Mouse (Mus musculus): ENCODE measurements around the gene Acad10. TPM values are rescaled to one million over a fixed set of nuclear protein-coding genes. Genes with fewer than 3 reads are reported as not detected.
A peak's percentile ranks its signal among the peaks of the same experiment; 100 is the strongest.

The Acad10 gene
- total and polyA plus RNA-seq, 2 experiments from 2014 or later: 1.8 to 6.1 TPM

- WGBS: 76% methylated on average over 6 of the region's 6 CpGs
- ATAC-seq (ENCODE audit: insufficient read depth, low read depth): no peak
- H3K27me3 ChIP-seq (ENCODE audit: control insufficient read depth, insufficient read depth, low read length): no peaks in the 10 kb centered on the region; the same call in 1 of the 2 replicates
- no peak overlapping the region for H3K27ac ChIP-seq (ENCODE audit: low read depth)
- no peak overlapping the region for H3K4me2 ChIP-seq (ENCODE audit: low read depth, low read length)
- no peaks in the 10 kb centered on the region for H3K36me3 ChIP-seq (replicated peaks; ENCODE audit: control insufficient read depth, insufficient read depth, low read length)
- H3K9ac ChIP-seq (replicated peaks; ENCODE audit: low read depth, low read length): no peak overlapping the region
- peaks cover 18% of the 10 kb centered on the region for H3K4me1 ChIP-seq (ENCODE audit: control insufficient read depth, insufficient read depth)
- no peaks in the 10 kb centered on the region for H3K9me3 ChIP-seq (replicated peaks; ENCODE audit: control insufficient read depth, low read length)
- H3K4me3 ChIP-seq (ENCODE audit: low read depth, low read length): no peak overlapping the region
- no peak for TF ChIP-seq CTCF (IDR thresholded peaks at IDR 0.05; ENCODE audit: low read depth)
- TF ChIP-seq EP300 (IDR thresholded peaks at IDR 0.05; ENCODE audit: low read depth): no peak
- DNase-seq (ENCODE audit: low spot score): no peak
Measured at GRCm38 (mm10) chr5:121594714-121595313, 65.5 kb downstream of the Acad10 start.

DNA sequence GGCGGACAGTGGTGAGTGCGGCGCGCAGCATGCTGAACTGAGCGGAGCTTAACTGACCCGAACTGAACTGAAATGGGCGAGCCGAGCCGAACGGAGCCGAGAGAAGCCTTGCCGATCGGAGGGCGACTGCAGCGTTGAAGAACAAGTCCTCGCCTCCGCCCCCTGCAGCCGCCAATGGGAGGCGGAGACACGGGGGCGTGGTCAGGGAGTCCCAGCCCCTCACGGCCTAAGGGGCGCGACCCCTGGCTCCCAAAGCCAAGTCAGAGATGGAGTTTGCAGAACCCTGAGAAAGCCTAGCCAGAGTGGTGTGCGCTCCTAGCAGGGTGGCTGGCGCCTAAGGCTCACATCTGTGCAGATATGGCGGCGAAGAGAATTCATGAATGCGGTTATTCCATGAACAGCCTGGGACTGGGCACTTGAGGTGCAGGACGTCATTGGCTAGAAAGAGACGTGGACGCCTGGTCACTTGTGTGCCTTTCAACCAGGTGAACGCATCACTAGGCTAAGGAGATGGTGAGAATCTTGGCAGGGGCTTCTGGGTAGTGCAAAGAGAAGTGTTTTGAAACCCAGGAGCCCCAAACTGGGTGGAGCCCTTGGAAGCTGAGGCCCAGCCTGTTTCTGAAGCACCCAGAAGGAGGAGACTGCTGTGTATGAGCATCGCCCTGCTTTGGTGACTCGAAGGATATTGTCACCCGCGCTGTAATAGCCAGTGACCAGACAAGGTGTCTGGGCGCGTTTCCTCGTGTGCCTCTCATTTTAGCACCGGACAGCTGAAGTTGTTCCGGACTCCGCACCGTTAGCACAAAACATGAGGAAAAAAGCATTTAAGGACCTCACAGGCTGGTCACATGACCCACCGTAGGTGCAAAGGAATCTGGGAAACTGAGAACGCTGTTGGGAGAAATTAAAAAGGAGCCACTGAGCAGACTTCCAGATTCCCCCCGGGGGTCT lies 66.6 kb downstream of the Acad10 start, which contains the start of gene Aldh2:
Gene Aldh2 (minus strand): TSS at position 374 of the 951 bp plus-strand sequence.
- H3K4me1 ChIP-seq (ENCODE audit: control insufficient read depth, insufficient read depth): peaks cover 18% of the 10 kb centered on the region
- DNase-seq (ENCODE audit: low spot score) (peak; percentile 85), ATAC-seq (ENCODE audit: insufficient read depth, low read depth) (peak; percentile 86)
- H3K27me3 ChIP-seq (ENCODE audit: control insufficient read depth, insufficient read depth, low read length): no peaks in the 10 kb centered on the region; the same call in 1 of the 2 replicates
- TF ChIP-seq CTCF (IDR thresholded peaks at IDR 0.05; ENCODE audit: low read depth) (peak; percentile 30), EP300 (IDR thresholded peaks at IDR 0.05; ENCODE audit: low read depth) (no peak)
- H3K4me3 ChIP-seq (ENCODE audit: low read depth, low read length): peak within 1 kb of the TSS; percentile 65
- H3K4me2 ChIP-seq (ENCODE audit: low read depth, low read length): peak within 1 kb of the TSS; percentile 90
- peak within 1 kb of the TSS; percentile 66 for H3K9ac ChIP-seq (replicated peaks; ENCODE audit: low read depth, low read length)
- H3K9me3 ChIP-seq (replicated peaks; ENCODE audit: control insufficient read depth, low read length): no peaks in the 10 kb centered on the region
- peak within 1 kb of the TSS; percentile 73 for H3K27ac ChIP-seq (ENCODE audit: low read depth)
- no peaks in the 10 kb centered on the region for H3K36me3 ChIP-seq (replicated peaks; ENCODE audit: control insufficient read depth, insufficient read depth, low read length)
- 3% methylated on average over 47 of the region's 47 CpGs for WGBS

GRCm38 (mm10) chr5:121592816-121593407 lies 67.4 kb downstream of the Acad10 start:
- H3K27ac ChIP-seq (ENCODE audit: low read depth): peak overlapping the region; percentile 73
- peaks cover 18% of the 10 kb centered on the region for H3K4me1 ChIP-seq (ENCODE audit: control insufficient read depth, insufficient read depth)
- peak overlapping the region; percentile 65 for H3K4me3 ChIP-seq (ENCODE audit: low read depth, low read length)
- H3K9me3 ChIP-seq (replicated peaks; ENCODE audit: control insufficient read depth, low read length): no peaks in the 10 kb centered on the region
- no peaks in the 10 kb centered on the region; the same call in 1 of the 2 replicates for H3K27me3 ChIP-seq (ENCODE audit: control insufficient read depth, insufficient read depth, low read length)
- ATAC-seq (ENCODE audit: insufficient read depth, low read depth): peak; percentile 36; the same call in 1 of the 2 replicates
- H3K4me2 ChIP-seq (ENCODE audit: low read depth, low read length): peak overlapping the region; percentile 90
- no peaks in the 10 kb centered on the region for H3K36me3 ChIP-seq (replicated peaks; ENCODE audit: control insufficient read depth, insufficient read depth, low read length)
- DNase-seq (ENCODE audit: low spot score): no peak
- WGBS: 5% methylated on average over 33 of the region's 33 CpGs
- H3K9ac ChIP-seq (replicated peaks; ENCODE audit: low read depth, low read length): peak overlapping the region; percentile 66
- no peak for TF ChIP-seq EP300 (IDR thresholded peaks at IDR 0.05; ENCODE audit: low read depth)
- TF ChIP-seq CTCF (IDR thresholded peaks at IDR 0.05; ENCODE audit: low read depth): no peak

- Histone ChIP-seq H3K27ac (ENCODE audit: low read depth) (no peak overlapping the region), H3K4me3 (ENCODE audit: low read depth, low read length) (peak overlapping the region; percentile 65), H3K36me3 (replicated peaks; ENCODE audit: control insufficient read depth, insufficient read depth, low read length) (no peaks in the 10 kb centered on the region), H3K4me1 (ENCODE audit: control insufficient read depth, insufficient read depth) (peaks cover 18% of the 10 kb centered on the region), H3K27me3 (ENCODE audit: control insufficient read depth, insufficient read depth, low read length) (no peaks in the 10 kb centered on the region; the same call in 1 of the 2 replicates), H3K9me3 (replicated peaks; ENCODE audit: control insufficient read depth, low read length) (no peaks in the 10 kb centered on the region), H3K4me2 (ENCODE audit: low read depth, low read length) (peak overlapping the region; percentile 90), H3K9ac (replicated peaks; ENCODE audit: low read depth, low read length) (no peak overlapping the region; the same call in 1 of the 2 replicates)
- ATAC-seq (ENCODE audit: insufficient read depth, low read depth) (no peak), DNase-seq (ENCODE audit: low spot score) (no peak)
- TF ChIP-seq EP300 (IDR thresholded peaks at IDR 0.05; ENCODE audit: low read depth) (no peak), CTCF (IDR thresholded peaks at IDR 0.05; ENCODE audit: low read depth) (no peak)
- 59% methylated on average over 11 of the region's 11 CpGs for WGBS
Measured at GRCm38 (mm10) chr5:121592064-121592815, 68.1 kb downstream of the Acad10 start.
